Mouse (Mus musculus) liver, embryonic 14.5 days (tissue): ENCODE data around the gene Tle4. TPM values are rescaled to one million over a fixed set of nuclear protein-coding genes. Genes with fewer than 3 reads are reported as not detected.

Experiments
- ATAC-seq: fragments of 200-750 bp; cut with Nextera tagmentation; 2 replicates; pipeline ENCODE4 v1.8.0; 2017; ENCODE audit warnings: moderate number of reproducible peaks, mild to moderate bottlenecking, moderate library complexity; ENCODE audit not compliant: insufficient read depth
- DNase-seq, 3 experiments: peaks; one replicate each; pipeline ENCODE4 v3.0.0-alpha.2; 2012 to 2013; ENCODE audit warnings: low read depth in 3 of 3, low spot score in 3 of 3
- H3K27ac ChIP-seq: fragments of 300-500 bp; sonication (generic); 2 replicates; pipeline ENCODE4 v1.5.1; 2014; ENCODE audit warnings: moderate library complexity, mild to moderate bottlenecking, control low read depth, inconsistent platforms
- H3K27me3 ChIP-seq: fragments of 300-500 bp; sonication (generic); 2 replicates; pipeline ENCODE4 v1.6.1; 2014; ENCODE audit warnings: mild to moderate bottlenecking, low read length, moderate library complexity; ENCODE audit not compliant: control insufficient read depth, insufficient read depth
- H3K36me3 ChIP-seq: fragments of 300-500 bp; sonication (generic); replicated peaks from 2 replicates; pipeline ENCODE4 v1.6.1; 2014; ENCODE audit warnings: low read depth; ENCODE audit not compliant: control insufficient read depth, insufficient read depth
- H3K4me1 ChIP-seq, 2 experiments: fragments of 200-500 bp in 1 of 2; fragments of 300-500 bp in 1 of 2; sonication (generic) in 1 of 2; replicated peaks; 2 replicates each; pipeline ENCODE4 v1.6.1; 2012 to 2014; ENCODE audit warnings: antibody characterized with exemption in 1 of 2, inconsistent platforms in 1 of 2, low read length in 1 of 2; ENCODE audit not compliant: control insufficient read depth in 2 of 2, insufficient read depth in 2 of 2
- H3K4me2 ChIP-seq: fragments of 300-500 bp; sonication (generic); 2 replicates; pipeline ENCODE4 v1.6.1; 2014; ENCODE audit warnings: low read depth, mild to moderate bottlenecking, control low read depth, moderate library complexity
- H3K4me3 ChIP-seq, 2 experiments: fragments of 200-500 bp in 1 of 2; fragments of 300-500 bp in 1 of 2; sonication (generic) in 1 of 2; 2 replicates each; pipeline ENCODE4 v1.5.1; 2012 to 2014; ENCODE audit warnings: low read depth in 2 of 2, low read length in 2 of 2, mild to moderate bottlenecking in 2 of 2, control low read depth in 1 of 2, inconsistent platforms in 1 of 2, moderate library complexity in 1 of 2; ENCODE audit not compliant: insufficient read depth in 1 of 2
- H3K9ac ChIP-seq: fragments of 300-500 bp; sonication (generic); replicated peaks from 2 replicates; pipeline ENCODE4 v1.6.1; 2014; ENCODE audit warnings: mild to moderate bottlenecking, control low read depth, moderate library complexity
- H3K9me3 ChIP-seq: fragments of 300-500 bp; sonication (generic); 2 replicates; pipeline ENCODE4 v1.6.1; 2016; ENCODE audit warnings: low read length, mixed read lengths; ENCODE audit not compliant: control insufficient read depth
- CTCF ChIP-seq: IDR thresholded peaks from 2 replicates; pipeline ENCODE4 v1.5.1; 2016; ENCODE audit warnings: antibody characterized with exemption, low read depth, control low read depth
- EP300 ChIP-seq: IDR thresholded peaks from 2 replicates; pipeline ENCODE4 v1.6.1; 2016; ENCODE audit warnings: antibody characterized with exemption, low read depth
- WGBS: fragments of 180-500 bp; shearing (Covaris S2); extraction: QIAGEN DNeasy Blood & Tissue Kit; methylation state at CpG from one replicate; pipeline ENCODE4 v1.1.7; 2014; ENCODE audit not compliant: insufficient replicate concordance; 5-methylcytosine and 5-hydroxymethylcytosine counted together
- polyA plus RNA-seq, 2 experiments: library from polyadenylated mRNA; depleted of rRNA in 1 of 2; stranded (reverse) in 1 of 2; unstranded in 1 of 2; fragments of >200 nt; fragmentation: Nextera tagmentation in 1 of 2; extraction: Ambion mirVana in 1 of 2; gene quantifications; 2 replicates each; pipeline versions ENCODE4 v1.2.1 to v1.2.3; 2012 to 2014

Gene Tle4
- polyA plus RNA-seq, 2 experiments: 3.7 to 4.3 TPM

GRCm38 (mm10) chr19:14596941-14597916, 622 bp downstream of the Tle4 start:
- Histone ChIP-seq H3K36me3 (peaks cover 3% of the 10 kb centered on the region; the same call in 1 of the 2 replicates), H3K27me3 (no peaks in the 10 kb centered on the region), H3K27ac (peak overlapping the region; percentile 95), H3K4me1 (peaks cover 15 to 16% of the 10 kb centered on the region in 2 experiments), H3K4me3 (peak overlapping the region; percentile 92 to 97), H3K4me2 (peak overlapping the region; percentile 62), H3K9ac (peak overlapping the region; percentile 94), H3K9me3 (no peaks in the 10 kb centered on the region)
- TF ChIP-seq CTCF: no peak
- no peak for TF ChIP-seq EP300
- DNase-seq: no peak
- under 1% methylated on average over 117 of the region's 120 CpGs for WGBS
- peak; percentile 11; the same call in 1 of the 2 replicates for ATAC-seq

- Histone ChIP-seq H3K9ac (peak overlapping the region; percentile 94), H3K9me3 (no peaks in the 10 kb centered on the region), H3K4me2 (peak overlapping the region; percentile 62), H3K36me3 (peaks cover 3% of the 10 kb centered on the region; the same call in 1 of the 2 replicates), H3K4me3 (peak overlapping the region; percentile 92 to 97), H3K27me3 (no peaks in the 10 kb centered on the region), H3K4me1 (peaks cover 15 to 16% of the 10 kb centered on the region in 2 experiments), H3K27ac (no peak overlapping the region)
- TF ChIP-seq CTCF: no peak
- no peak for TF ChIP-seq EP300
- under 1% methylated on average over 12 of the region's 12 CpGs for WGBS
- DNase-seq: no peak
- no peak for ATAC-seq
These were observed 1.4 kb downstream of the Tle4 start for GRCm38 (mm10) chr19:14596358-14596940.

GRCm38 (mm10) chr19:14595390-14595997, 2.4 kb downstream of the Tle4 start:
- DNase-seq (no peak), ATAC-seq (no peak)
- 35% methylated on average over 11 of the region's 11 CpGs for WGBS
- Histone ChIP-seq H3K9ac (no peak overlapping the region), H3K9me3 (no peaks in the 10 kb centered on the region), H3K27me3 (no peaks in the 10 kb centered on the region), H3K4me1 (peaks cover 15 to 16% of the 10 kb centered on the region in 2 experiments), H3K27ac (no peak overlapping the region), H3K36me3 (peaks cover 3% of the 10 kb centered on the region; the same call in 1 of the 2 replicates), H3K4me3 (peak overlapping the region; percentile 24 to 92; a peak in 3 of 4 replicates), H3K4me2 (peak overlapping the region; percentile 62)
- TF ChIP-seq CTCF (no peak), EP300 (no peak)

GRCm38 (mm10) chr19:14594537-14594936, 3.3 kb downstream of the Tle4 start:
- Histone ChIP-seq H3K9ac (no peak overlapping the region), H3K27ac (no peak overlapping the region), H3K4me1 (peaks cover 9 to 13% of the 10 kb centered on the region in 2 experiments), H3K4me2 (no peak overlapping the region), H3K4me3 (no peak overlapping the region), H3K9me3 (no peaks in the 10 kb centered on the region), H3K27me3 (no peaks in the 10 kb centered on the region), H3K36me3 (peaks cover 7% of the 10 kb centered on the region)
- DNase-seq (no peak), ATAC-seq (no peak)
- 83% methylated on average over 3 of the region's 3 CpGs for WGBS
- no peak for TF ChIP-seq CTCF
- TF ChIP-seq EP300: no peak
